Mouse (Mus musculus): ENCODE results near the gene Msh2. TPM values are rescaled to one million over a fixed set of nuclear protein-coding genes. Genes with fewer than 3 reads are reported as not detected.

The Msh2 gene
- total RNA-seq, 2 experiments from 2014 or later: 49.8 to 105 TPM

Other genes with a start within 250 kb of the Msh2 start
- not detected in 2 replicates for gene Stpg4, start 244.6 kb upstream of the Msh2 start, total RNA-seq (2014; fragmentation: Nextera tagmentation)
- gene Stpg4, start 244.6 kb upstream of the Msh2 start, total RNA-seq (2017): not detected in 2 replicates
- 286 and 288 TPM in 2 replicates for gene Calm2, start 225.4 kb upstream of the Msh2 start, total RNA-seq (2014; fragmentation: Nextera tagmentation)
- gene Calm2, start 225.4 kb upstream of the Msh2 start, total RNA-seq (2017): 970 and 1,345 TPM in 2 replicates
- 0.35 TPM in 1 of 2 replicates, not detected in the other for gene Epcam, start 36.4 kb upstream of the Msh2 start, total RNA-seq (2014; fragmentation: Nextera tagmentation)
- gene Epcam, start 36.4 kb upstream of the Msh2 start, total RNA-seq (2017): not detected in 2 replicates
- not detected in 2 replicates for gene Kcnk12, start 125.7 kb downstream of the Msh2 start, total RNA-seq (2014; fragmentation: Nextera tagmentation)
- not detected in 2 replicates for gene Kcnk12, start 125.7 kb downstream of the Msh2 start, total RNA-seq (2017)
- gene Rpl36-ps4, start 248.6 kb downstream of the Msh2 start, total RNA-seq (2014; fragmentation: Nextera tagmentation): not detected in 2 replicates
- not detected in 2 replicates for gene Rpl36-ps4, start 248.6 kb downstream of the Msh2 start, total RNA-seq (2017)

Data from megakaryocyte-erythroid progenitor cell, adult 5-6 weeks (primary cell).